ENCODE assay signal across 11 mouse cellular contexts in genomic region chr17:50150416-50151207, GRCm38 (mm10). TPM values are rescaled to one million over a fixed set of nuclear protein-coding genes. Genes with fewer than 3 reads are reported as not detected.
A peak's percentile ranks its signal among the peaks of the same experiment; 100 is the strongest.
DNase-seq lines count a peak whose midpoint lies in the region; ATAC-seq lines count a peak whose summit lies in the region.
"Had no signal": no experiment of that assay in that cellular context is flagged by ENCODE, and none has a peak within 500 bp of the region (broad histone marks: within the 10 kb centered on the region; RNA-seq: fewer than 3 reads in every experiment).

No protein-coding gene starts in this region.

- H3K9me3 ChIP-seq in midbrain, embryonic 14.5 days (ENCODE audit: control insufficient read depth, low read length), result no peaks in the 10 kb centered on the region
- H3K9me3 ChIP-seq: liver, embryonic 15.5 days had no signal

- peak overlapping the region; percentile 72 for H3K27ac ChIP-seq in midbrain, embryonic 14.5 days (replicated peaks; ENCODE audit: low read depth, low read length)
- H3K27ac ChIP-seq: liver, embryonic 15.5 days had no signal

- H3K36me3 ChIP-seq in midbrain, embryonic 14.5 days (ENCODE audit: control insufficient read depth, insufficient read depth, low read length), result no peaks in the 10 kb centered on the region
- H3K36me3 ChIP-seq: liver, embryonic 15.5 days had no signal

- no peak overlapping the region for H3K9ac ChIP-seq in midbrain, embryonic 14.5 days (replicated peaks; ENCODE audit: low read length)
- H3K9ac ChIP-seq: liver, embryonic 15.5 days had no signal

- peaks cover 20% of the 10 kb centered on the region; the same call in 1 of the 2 replicates for H3K4me1 ChIP-seq in midbrain, embryonic 14.5 days (ENCODE audit: control insufficient read depth, insufficient read depth, low read length)
- H3K4me1 ChIP-seq: liver, embryonic 15.5 days had no signal

- 49% methylated on average over 16 of the region's 16 CpGs for WGBS in midbrain, embryonic 14.5 days

- H3K27me3 ChIP-seq in midbrain, embryonic 14.5 days (ENCODE audit: control insufficient read depth, insufficient read depth, low read length), result no peaks in the 10 kb centered on the region
- H3K27me3 ChIP-seq: liver, embryonic 15.5 days had no signal

- DNase-seq in cerebellum, postnatal 10 days, result peak; percentile 41 to 56
- DNase-seq in cerebellum, adult 9-11 months, result no peak
- peak; percentile 66 for DNase-seq in brain, adult 2 months (ENCODE audit: low read depth, low spot score)
- peak; percentile 58 for DNase-seq in layer of hippocampus, adult 11-12 months (ENCODE audit: low spot score)
- peak; percentile 55 for DNase-seq in midbrain, embryonic 14.5 days
- DNase-seq in thymus, postnatal 36 days, result no peak
- DNase-seq in lung, postnatal 36 days, result no peak
- DNase-seq in cerebellum, adult 9-10 months, result no peak
- DNase-seq: cerebellum, adult 11-12 months; kidney, postnatal 25 days had no signal

- H3K4me2 ChIP-seq in midbrain, embryonic 14.5 days (ENCODE audit: low read length), result peak overlapping the region; percentile 19; the same call in 1 of the 2 replicates
- H3K4me2 ChIP-seq: liver, embryonic 15.5 days had no signal

- H3K4me3 ChIP-seq in midbrain, embryonic 14.5 days (replicated peaks; ENCODE audit: low read depth, low read length), result no peak overlapping the region
- H3K4me3 ChIP-seq: liver, embryonic 15.5 days had no signal

- no peak for ATAC-seq in midbrain, embryonic 14.5 days (ENCODE audit: low FRiP score, low TSS enrichment)

RNA-seq across cellular contexts. Expression of gene Rftn1, which starts 39.9 kb away (rescaled TPM):
- polyA plus RNA-seq in midbrain, embryonic 14.5 days (2014; fragmentation: Nextera tagmentation; extraction: Ambion mirVana), result 12.8 and 13.6 TPM in 2 replicates

Comparison
In these comparisons a context has a peak if more than half of its experiments do, and no peak if none do; other contexts are left out.
1. DNase-seq: peak in cerebellum, postnatal 10 days (2 of 2), brain, adult 2 months (single experiment), layer of hippocampus, adult 11-12 months (single experiment) and midbrain, embryonic 14.5 days (single experiment); none in cerebellum, adult 9-11 months (single experiment), thymus, postnatal 36 days (0 of 2), lung, postnatal 36 days (single experiment) and cerebellum, adult 9-10 months (single experiment).